Mouse (Mus musculus): Measurements from ENCODE around the gene Nup93.

Gene Nup93

DNA sequence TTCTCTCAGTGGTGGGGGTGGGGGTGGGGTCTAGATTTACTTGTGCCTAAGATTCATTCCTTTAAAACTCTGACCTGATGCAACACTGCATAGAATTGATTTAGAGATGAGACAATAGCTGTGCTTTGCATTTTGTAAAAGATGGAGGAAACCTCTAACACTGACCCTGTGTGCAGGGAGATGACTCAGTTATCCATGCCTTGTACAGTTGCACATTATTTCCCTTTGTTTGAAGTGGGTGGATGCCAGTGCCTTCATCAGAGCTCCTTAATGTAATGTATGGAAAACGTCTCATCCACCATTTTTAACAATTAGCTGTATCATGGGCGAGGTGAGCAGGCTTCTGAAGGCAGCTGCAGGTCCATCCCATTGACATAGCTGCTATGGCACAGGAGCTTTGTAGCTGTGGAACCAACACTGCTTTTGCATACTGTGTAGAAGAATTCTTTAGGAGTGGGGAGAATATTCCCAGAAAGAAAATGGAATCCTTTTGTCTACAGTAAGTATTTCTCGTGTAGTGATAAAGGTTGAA, 54.1 kb downstream of the Nup93 start:
- DNase-seq (ENCODE audit: extremely low spot score), result no peak

- no peak for DNase-seq (ENCODE audit: extremely low spot score)
These were observed 55.9 kb downstream of the Nup93 start for GRCm38 (mm10) chr8:94270309-94270708.

GRCm38 (mm10) chr8:94271102-94271501, 56.7 kb downstream of the Nup93 start:
- DNase-seq (ENCODE audit: extremely low spot score), result no peak

DNA sequence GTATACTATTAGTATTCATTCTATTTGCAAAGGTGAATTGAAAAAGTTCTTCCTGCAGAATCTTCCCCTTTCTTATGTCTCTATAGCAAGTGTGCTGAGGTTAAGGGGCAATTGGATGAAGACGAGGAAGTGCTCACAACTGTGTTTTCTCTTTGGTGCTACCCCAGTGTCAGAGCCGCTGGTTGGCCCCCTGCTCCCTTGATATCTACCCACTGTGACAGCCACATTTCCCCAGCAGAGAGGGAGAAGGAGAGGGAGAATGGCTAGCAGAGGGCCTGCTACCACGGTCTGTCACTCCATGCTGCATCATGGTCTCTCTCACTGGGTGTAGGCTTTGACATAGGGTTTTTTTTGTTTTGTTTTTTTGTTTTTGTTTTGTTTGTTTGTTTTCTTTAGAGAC, 58.2 kb downstream of the Nup93 start:
- DNase-seq (ENCODE audit: extremely low spot score), result no peak

GRCm38 (mm10) chr8:94273289-94273850, 59.0 kb downstream of the Nup93 start:
- DNase-seq (ENCODE audit: extremely low spot score), result no peak

DNA sequence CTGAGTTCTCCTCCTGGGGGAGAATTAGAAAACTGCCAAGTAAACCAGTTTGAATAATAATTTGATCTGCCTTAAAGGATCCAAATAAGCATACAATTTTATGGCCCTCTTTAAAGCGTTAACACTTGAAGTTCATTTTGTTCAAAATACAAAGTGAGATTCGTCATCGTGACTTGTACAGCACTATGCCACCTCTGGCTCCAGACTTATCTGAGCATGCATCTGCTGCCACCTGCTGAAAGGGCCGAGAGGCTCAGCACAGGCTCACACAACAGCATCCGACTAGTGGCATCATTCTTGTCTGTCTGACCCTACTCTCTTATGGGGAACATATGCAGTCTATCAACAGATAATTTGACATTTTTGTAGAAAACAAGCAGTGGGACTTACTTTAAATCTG, 59.7 kb downstream of the Nup93 start:
- no peak for DNase-seq (ENCODE audit: extremely low spot score)

- no peak for DNase-seq (ENCODE audit: extremely low spot score)
These were observed 63.9 kb downstream of the Nup93 start for GRCm38 (mm10) chr8:94278295-94278694.

GRCm38 (mm10) chr8:94280001-94280613, 65.7 kb downstream of the Nup93 start:
- DNase-seq (ENCODE audit: extremely low spot score), result no peak

DNA sequence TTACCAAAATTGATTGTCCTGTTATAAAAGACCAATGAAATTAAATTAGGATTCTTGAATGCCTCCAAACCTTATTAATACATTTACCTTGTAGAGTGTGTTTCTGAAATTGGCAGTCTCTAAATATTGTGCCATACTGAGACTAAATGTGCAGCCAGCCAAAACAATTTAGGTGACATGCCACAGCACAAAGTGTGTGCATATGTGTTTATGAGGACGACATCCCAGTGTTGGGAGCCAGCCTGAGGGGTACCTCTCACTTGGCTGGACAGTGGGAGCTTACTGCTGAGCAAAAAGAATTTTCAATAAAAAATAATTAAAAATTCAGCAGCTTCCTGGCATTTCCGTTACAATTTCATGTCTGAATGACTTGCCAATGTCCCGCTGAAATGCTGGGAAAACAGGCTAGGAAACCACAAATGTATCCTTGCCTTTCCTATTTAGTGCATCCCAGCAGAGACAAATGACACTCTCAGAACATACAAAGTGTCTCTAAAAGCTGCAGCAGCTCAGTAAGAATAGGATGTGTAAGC, 68.2 kb downstream of the Nup93 start:
- DNase-seq (ENCODE audit: extremely low spot score), result no peak

- DNase-seq (ENCODE audit: extremely low spot score), result no peak
These were observed 69.8 kb downstream of the Nup93 start for GRCm38 (mm10) chr8:94284204-94284603.

DNA sequence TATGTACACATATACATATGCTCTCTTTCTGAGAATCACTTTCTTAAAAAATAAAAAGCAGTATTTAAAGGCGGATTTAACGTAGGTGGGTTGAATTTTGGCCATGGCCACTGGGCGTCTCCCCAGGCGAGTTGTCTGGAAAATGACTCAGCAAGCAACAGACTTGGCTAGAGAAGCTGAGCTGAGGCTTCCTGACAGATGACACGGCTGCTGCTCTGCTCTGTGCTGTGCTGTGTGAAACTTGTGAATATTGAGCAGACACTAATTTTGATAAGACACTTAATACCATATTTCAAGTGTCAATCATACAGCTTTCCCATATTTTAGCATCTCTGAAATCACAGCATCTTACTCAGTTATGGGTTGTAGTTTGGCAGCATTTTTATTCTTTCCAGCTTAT, 76.2 kb downstream of the Nup93 start:
- no peak for DNase-seq (ENCODE audit: extremely low spot score)

DNA sequence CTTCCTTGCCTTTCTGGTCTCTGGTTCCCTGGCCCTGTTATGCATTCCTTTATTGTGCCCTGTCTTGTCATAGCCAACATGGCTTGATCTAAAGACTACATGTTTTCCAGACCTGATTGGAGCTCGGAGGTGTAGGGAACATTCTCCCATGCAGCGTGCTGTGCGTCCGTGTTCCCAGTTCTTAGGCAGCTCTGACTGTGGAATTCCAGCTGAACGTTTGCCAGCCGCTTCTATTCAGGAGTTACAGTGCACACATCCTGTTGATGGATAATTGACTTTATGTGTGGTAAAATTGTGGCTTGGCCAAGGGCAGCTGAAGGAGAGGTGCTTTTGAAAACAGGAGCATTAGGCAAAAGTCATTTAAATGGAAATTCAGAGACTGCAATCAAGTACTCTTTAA, 77.7 kb downstream of the Nup93 start:
- no peak for DNase-seq (ENCODE audit: extremely low spot score)

DNA sequence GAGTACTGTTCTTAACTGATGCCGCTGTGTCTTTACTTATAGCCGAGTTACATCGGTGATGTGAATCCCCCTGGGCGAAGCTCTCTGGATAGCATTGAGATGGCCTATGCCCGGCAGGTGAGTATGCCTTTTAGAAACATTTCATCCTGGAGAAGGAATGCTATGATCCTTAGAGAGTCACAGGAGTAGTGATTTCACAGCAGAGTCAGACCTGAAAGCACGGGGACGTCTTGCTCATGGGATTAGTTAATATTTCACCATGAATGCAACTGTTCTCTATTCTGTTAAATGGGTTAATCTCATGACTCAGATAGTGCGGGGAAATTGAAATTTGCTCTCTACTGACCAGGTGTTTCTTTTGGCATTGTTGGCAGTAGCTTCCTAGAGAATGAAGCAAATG, 78.3 kb downstream of the Nup93 start:
- DNase-seq (ENCODE audit: extremely low spot score), result no peak

DNA sequence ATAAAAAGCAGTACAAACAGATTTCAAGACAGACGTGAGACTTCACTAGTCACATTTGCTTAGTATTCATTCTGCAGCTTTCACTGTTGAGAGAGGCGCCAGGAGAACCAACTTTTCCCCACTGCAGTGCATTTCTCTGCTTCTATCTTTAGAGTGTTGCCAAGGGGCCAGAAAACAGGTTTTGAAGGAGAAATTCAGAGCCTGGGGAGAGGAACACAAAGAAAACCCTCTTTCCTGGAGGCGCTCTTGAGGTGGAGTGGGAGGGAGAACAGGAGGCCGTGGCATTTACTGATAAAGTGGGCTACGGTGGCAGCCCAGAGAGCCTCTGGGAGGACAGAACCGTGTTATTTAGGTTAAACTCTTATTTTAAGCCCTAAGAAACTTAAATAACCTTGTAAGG, 81.3 kb downstream of the Nup93 start:
- no peak for DNase-seq (ENCODE audit: extremely low spot score)

GRCm38 (mm10) chr8:94296312-94296991, 82.1 kb downstream of the Nup93 start:
- DNase-seq (ENCODE audit: extremely low spot score), result no peak

- DNase-seq (ENCODE audit: extremely low spot score), result no peak
These were observed 82.7 kb downstream of the Nup93 start for GRCm38 (mm10) chr8:94297101-94297500.

- no peak for DNase-seq (ENCODE audit: extremely low spot score)
These were observed 86.4 kb downstream of the Nup93 start for GRCm38 (mm10) chr8:94300809-94301208.

DNA sequence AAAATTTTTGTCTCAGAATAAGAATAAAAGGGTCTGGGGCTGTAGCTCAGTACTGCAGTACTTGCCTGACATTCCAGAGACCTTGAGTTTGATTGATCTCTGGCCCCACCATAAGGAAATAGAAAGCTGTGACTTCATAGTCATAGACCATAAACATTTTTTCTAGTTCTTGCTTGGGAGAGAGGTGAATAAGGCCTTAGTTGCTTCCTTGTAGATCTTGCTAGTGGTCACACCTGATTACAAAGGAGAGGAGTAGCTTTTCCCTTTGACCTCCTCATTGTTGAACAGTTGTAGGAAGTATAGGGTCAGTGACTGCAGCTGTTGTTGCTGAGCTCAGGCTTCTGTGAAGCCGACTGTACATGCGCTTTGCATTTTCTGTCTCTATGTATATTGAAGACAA, 90.0 kb downstream of the Nup93 start:
- DNase-seq (ENCODE audit: extremely low spot score), result no peak

DNA sequence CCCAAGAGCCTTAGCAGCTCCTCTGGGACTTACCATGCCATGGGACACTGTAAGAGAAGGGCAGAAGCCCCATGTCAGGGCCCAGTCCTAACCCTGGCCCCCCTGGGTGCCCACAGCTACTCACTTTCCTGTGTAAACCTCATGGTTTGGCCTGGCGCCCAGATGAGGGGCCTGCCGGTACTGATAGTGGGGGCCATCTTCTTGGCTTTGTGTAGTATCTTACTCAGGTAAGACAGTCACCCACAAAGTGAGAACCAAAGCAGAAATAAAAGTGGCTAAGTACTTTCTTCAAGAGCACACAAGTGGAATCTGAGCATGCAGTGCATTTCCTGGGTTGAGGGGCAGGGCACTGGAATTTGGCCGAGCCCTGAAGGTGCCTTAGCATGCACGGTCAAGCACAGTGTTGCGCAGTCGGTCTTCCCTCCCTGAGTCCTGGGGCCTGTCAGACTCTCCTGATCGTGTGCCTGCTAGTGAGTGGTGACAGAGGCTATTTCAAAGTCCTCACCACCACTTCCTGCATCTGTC, 92.7 kb downstream of the Nup93 start:
- DNase-seq (ENCODE audit: extremely low spot score), result no peak

- no peak for DNase-seq (ENCODE audit: extremely low spot score)
These were observed 93.3 kb downstream of the Nup93 start for GRCm38 (mm10) chr8:94307652-94308051.

DNA sequence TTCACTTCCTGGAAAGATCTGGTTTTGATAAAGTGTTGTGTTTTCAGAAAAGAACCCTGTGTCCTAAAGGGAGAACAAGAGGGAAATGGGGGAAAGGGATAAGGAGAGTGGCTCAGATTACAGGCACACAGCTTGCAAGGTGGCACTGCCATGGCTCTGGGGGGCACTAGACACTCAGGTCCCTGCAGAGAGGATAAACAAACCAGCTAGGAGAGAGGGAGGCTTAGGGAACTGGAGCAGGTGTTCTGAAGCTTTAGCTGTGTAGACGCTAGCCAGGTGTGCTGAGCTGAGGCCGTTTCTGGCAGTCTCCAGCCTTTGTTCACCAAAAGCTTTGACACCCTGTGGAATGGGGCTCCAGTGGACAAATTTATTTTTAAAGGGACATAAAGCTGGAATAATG, 99.7 kb downstream of the Nup93 start:
- no peak for DNase-seq (ENCODE audit: extremely low spot score)

DNA sequence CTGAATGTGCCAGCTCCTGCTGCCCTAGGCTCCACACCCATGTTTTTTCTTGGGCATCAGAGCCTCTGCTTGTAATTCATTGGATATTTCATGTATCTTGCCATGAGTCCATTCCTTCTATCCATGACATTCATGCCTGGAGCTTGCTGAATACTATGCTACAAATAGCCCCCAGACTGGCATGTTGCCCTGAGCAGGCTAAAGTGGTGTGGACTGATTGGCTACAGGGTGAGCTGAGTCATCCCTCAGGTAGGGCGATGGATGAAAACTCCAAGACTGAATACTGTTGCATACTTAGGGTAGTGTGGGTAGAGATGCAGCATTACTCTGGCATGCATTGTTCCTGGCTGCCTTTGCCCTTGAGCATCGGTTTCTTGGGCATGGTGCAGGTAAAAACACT, 102.9 kb downstream of the Nup93 start:
- DNase-seq (ENCODE audit: extremely low spot score), result no peak

DNA sequence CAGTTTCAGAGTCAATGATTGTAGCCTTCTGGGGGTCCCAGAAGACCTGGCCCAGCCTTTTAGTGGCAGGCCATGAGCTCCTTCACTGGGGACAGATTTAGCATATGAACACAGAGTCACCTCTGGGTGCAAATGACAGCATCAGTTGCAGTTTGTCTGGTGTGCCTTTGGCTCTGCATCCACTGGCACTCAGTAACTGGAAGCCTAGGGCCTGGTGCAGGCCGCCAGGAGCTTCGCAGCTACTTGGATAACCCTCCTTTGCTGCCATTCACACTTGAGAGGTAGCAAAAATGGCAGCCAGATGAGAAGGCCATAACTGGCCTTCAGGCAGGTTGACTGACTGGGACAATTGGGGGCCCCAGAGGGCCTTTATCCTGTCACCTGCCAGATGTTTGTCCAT, 103.3 kb downstream of the Nup93 start:
- no peak for DNase-seq (ENCODE audit: extremely low spot score)
